Mouse (Mus musculus) T-cell, adult 2 months (primary cell): ENCODE data around the gene Ugp2.

Experiments
- DNase-seq: peaks from one replicate; pipeline ENCODE4 v3.0.0; 2022; ENCODE audit warnings: low spot score

The Ugp2 gene

DNA sequence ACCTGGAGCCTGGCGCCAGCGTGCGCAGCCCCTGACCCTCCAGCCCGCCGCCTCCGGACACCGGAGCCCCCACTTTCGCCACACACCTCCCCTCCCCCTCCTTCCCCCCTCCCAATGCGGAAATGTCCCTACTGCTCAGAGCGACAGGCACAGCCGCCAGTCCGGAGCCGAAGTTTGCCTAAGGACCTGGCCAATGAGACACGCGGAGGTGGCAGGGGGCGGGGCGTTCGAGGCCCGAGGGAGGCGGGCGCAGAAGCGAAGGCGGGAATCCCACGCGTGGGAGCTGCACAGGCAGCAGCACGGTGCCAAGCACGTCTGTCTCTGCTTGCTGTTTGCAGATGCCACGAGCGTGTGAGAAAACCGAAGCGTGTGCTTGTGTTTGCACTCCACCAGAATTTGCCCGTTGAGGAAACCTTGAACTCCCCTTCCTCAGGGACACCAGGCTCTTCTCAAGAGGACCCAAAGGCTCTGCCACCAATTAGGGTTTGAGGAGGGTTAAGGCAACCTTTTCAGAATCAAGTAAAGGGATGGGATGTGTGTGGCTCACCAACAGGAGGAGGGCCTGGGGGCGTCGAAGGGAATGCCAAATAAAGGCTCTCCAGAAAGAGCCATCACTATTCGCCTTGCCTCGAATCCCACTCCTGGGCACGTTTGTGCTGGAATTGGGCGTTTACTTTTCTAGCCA, at the start of gene Ugp2:
Ugp2 (minus strand) TSS at position 80 of the 685 bp plus-strand sequence.
- DNase-seq, result peak; percentile 93

DNA sequence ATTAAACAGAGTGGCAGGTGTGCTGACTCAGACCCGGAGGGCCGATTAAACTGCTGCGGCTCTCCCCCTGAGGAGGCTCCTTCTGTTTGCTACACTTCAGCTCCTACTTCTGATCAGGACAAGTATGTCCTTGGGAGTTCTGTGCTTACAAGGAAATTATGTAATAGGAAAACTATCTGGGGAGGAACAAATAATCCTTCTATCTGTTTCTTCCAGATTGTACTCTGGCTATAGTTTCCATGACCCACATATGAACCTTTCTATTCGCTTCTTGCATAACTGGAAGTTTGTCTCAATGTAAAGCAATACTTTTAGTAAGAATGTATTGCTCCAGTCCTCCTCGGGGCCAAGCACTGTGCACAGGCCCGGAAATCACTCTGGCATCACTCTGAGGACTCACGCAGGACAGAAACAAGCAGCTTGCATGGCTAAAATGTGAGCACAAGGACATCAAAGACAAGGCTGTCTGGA, 43.9 kb upstream of the Ugp2 start:
- DNase-seq, result peak; percentile 0

DNA sequence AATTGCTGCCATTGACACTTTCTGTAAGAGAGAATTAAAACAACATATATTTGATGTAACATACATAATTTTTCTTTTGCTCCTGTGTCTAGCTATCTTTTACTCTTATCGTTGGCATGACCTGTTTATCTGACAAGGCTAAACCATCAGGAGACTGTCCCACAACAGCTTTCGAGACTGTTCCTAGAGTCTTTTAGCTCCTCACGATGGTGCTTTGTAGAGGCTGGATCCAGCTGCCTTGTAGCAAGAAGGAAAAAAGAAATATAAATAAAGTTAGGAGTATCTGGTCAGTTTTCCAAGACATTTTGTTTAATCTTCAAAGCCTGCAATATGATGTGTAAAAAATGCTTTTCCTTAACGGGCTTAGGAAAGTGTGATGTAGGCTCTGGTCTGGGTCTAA, 35.7 kb upstream of the Ugp2 start:
- no peak for DNase-seq

DNA sequence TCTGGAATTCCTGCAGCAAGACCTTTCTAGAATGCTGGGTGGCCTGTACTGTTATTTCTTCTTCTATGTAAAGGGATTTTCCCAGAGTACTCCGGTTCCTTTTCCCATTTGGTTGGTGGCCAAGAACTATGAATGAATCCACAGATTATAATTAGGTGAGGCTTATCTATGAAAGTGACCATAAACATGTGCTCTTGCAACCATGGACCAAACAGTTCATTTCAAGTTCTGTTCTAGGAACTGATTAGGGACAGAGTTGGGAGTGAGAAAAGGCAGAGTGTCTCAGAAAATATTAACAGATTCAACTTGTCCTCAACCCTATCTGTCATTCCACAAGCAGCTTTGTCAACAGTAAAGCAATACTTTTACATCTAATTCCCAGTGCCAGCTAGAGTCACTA, 35.1 kb upstream of the Ugp2 start:
- DNase-seq, result no peak

DNA sequence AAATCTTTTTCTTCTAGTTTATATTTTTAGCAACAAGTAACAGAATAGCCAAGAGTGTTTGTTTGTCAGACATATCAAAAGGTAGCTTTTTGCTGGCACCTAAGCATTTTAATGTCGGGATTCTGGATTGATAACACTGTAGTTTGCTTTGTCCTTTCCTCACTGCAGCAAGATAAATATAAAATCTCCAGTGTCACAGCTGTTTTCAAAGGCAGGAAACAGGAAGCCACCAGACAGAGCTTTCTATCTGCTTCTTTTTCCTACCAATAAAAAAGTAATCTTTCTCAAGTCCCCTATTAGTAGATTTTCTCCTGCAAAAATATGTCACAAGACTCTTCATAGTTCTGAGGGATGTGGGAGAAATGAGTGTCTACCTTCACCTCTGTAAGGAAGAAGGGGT, 32.9 kb upstream of the Ugp2 start:
- DNase-seq, result peak; percentile 3

DNA sequence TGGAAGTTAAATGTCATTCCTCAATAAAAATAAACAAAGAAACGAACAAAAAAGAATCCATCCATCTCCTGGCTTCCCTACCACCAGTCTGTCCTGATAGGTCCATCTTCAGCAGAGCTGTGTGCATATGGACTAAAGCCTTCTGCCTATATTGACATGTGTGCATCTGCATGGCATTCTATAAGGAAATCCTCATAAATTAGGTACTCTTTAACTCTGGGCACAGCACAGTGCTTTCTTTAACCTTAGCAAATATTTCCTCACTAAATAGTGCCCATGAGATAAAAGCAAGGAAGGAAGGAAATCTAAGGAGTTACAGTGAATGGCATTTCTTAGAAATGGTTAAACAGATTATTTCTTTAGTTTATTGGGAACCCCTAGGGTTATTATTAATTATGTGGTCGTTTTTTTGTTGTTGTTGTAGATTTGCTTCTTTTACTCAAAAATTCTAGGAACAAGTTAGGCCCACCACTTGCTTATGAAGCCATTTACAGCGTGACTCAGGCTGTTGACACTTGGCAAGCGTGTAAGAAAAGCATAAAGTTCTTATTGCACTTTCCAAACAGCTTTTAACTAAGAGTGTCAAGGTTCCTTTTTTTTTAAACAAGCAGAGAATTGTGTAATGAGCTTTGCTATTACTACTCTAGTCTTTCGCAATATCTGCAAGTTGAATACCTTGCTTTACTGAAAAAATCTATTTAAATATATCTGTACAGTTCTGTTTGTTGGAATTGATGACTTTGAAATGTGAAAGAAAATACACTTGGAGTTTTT, 31.7 kb upstream of the Ugp2 start:
- no peak for DNase-seq

DNA sequence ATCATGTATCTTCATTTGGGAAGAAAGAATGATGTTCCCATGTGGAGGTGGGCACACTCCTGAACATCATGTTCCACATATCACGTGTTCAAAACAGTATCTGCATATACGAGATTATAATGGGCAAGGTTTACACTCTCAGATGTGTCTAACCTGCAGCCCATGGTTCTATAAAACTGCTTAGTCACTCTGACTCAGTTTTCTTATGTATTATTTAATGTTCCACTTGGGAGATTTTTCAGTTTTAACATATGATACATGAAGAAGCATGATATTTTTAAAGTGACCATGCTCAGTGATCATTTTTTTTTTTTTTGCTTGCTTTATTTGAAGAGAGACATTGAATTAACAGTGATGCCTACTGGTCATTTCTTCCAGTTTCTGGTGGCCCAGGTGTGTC, 30.2 kb upstream of the Ugp2 start:
- no peak for DNase-seq

DNA sequence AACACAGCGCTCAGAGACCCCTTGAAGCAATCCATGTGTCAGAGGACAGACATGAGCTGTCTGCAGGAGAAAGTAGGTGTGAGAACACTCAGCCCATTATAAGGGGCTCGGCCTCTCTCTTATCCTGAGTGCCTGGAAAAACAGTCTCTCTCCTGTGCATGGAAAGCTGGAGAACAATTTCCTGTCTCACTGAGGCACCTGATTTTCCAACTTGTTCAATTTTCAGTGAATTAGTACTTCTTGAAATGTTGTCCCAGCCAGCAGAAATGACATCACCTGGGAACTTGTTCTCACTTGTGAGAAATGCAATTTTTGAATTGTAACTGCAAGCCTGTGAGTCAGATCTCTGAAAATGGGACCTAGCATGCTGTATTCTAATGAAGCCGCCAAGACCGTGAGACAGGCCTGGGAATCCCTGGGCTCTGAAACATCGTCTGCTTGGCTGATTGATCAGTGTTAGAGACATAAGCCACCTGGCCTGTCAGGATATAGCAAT, 28.2 kb upstream of the Ugp2 start:
- DNase-seq, result no peak

DNA sequence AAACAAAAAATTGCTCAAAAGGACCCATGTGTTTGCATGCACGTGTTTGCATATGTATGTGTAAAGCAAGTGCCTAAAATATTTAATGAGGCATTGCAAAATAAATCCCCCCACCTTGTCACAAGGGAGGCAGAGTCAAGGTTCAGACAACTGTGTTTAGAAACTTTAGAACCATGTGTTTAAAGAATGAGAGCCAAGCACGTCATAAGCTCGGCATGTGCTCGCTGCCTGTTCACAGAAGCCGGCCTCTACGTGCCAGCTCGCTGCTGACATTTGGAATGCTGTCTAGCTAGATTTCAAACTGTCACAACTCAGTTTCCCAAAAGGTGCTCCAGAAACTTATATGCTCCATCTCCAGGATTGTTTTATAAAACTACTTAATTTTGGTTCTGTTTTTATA, 27.5 kb upstream of the Ugp2 start:
- DNase-seq, result no peak

DNA sequence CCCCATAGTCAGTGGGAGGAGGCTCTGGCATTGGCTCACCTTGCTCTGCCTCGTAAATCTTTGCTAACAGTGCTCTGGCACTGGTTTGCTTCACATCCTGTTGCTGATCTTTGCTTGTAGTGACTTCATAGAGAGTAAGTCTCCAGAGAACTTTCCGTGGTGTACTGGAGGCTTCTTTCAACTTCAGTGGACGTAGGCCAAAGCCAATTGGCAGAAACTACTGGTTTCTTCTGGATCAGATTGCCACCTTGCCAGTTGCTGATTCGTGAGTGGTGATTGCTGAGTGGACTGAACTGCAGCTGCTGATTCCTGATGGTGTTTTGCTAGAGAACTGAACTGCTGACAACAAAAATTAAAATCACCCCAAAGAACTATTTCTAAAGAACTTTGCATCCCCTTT, 15.8 kb upstream of the Ugp2 start:
- no peak for DNase-seq

DNA sequence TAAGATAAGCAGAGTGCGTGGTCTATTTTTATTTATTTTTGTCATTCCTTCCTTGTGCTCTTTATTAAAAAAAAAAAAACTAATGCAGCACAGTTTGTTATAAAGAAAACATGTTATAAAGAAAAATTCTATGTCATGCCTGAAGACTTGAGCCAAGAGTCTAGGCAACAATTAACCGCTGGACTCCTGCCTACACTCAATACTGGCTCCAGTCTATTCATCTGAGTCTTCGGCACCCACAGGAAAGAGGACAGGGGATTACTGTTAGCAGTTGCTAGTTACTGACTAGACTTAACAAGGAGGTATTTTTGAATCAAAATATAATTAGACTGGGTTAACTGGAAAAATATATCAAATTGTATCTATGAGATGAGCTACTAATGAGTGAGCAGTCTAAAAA, 3.1 kb upstream of the Ugp2 start:
- DNase-seq, result no peak

DNA sequence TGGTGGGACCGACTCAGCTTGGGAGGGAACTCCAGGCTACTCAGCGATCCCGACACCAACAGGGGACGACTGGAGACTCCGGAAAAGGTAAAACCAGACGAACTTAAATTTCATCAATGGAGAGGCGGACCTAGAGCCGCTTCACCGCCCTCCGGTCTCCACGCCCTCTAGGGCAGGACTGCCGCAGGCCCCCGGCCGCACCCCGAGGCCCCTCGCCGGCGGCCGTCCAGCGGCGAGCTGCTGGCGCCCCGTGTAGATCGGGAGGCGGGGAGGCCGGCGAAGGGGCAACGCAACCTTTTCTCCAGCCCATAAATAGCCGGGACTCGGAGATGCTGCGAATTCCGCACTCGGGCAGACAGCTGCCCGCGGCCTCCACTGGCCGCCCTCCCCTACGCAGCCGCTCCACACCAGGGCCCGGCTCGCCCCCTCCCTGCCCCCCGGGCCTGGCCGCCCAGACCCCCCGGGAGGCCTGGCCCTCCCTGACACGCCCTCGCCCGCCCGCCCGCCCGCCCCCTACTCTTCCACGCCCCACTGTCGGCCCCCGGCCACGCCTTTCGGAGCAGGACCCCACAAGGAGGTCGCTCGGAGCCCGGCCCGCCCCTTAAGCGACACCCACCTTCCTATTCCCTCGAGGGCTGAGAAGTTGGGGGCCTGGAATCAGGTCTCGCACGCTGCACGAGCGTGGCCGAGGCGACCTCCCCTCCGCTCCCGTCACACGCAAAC, 441 bp downstream of the Ugp2 start:
- DNase-seq, result peak; percentile 39

DNA sequence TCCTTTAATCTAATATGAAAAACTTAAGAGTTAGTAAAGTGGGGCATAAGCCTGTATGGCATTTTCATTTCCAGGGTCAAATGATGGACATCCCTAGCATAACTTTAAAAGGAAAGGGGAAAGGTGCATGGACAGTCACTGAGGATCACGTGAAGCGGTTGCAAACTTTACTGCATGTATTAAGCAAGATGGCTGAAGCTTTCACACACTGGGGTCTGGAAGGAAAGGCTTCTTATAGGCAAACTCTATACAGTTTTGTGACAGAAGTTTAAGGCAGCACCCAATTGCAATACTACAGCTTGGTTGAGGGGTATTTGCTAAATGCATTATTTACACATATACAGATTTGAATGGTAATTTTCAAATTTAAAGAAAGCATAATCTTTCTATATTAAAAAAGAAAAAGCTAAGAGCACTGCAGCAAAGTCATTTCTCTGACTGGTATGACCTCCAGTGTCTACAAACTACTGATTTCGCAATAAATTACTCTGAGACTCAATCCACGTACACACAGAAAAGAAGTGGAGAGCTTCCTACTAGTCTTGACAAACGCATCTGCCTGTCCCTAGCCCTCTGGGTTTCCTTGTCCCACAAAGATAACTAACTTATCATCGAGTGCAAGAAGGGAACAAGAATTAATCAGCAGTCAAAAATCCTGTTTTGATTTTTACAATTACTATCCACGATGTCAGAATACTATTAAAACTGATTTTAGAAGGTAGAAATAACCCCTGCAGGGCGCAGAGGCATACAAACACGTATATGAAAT, 1.6 kb downstream of the Ugp2 start:
- DNase-seq, result no peak

DNA sequence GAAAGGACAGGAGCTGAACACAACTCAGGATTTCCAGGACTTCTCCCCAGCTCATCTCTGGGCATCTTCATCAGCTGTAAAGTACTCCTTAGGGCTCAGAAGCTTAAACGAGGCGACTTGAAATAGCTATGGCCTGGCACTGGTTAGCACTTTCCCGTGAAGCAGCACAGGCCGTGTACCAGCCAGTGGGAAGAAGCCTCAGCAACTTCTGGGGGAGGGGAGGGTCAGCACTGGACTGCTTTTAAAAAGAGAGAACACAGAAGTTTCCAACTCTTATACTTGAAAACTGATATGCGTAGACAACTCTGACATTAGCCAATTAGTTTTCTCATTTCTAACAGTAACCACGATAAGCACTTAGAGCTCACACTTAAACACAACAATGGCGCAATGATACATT, 2.5 kb downstream of the Ugp2 start:
- no peak for DNase-seq

DNA sequence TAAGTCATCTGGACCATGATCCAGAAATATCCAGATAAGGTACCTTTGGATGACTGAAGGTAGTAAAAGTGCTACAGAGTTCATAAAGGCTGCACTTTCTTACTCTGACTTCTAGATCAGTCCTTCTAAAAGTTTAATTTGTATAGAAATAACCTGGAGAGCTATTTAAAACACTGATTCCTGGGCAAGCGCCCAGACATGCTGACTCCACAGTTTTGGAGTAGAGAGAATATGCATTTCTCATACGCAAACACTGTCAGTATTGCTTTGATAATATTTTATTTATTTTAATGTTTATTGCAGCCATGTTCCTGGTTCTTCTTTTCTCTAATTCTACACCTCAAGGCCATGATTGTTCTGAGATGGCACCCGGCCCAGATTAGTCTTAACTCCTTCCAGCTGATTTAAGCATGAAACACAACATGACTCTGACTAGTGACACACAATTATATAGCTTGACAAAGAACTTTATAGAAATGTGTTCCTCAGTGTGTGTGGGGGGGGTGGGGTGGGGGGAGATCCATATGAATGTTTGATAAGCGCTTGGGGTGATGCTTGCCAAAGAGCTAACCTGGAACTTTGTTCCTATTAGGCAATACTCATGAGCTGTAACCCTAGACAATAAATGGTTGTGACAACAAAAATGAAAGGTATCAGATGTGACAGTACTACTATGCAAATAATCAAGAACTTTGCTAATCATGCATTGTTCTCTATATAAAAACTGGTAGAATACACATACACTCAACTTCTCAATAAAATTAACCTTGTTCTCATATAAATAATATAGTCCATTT, 7.7 kb downstream of the Ugp2 start:
- no peak for DNase-seq

DNA sequence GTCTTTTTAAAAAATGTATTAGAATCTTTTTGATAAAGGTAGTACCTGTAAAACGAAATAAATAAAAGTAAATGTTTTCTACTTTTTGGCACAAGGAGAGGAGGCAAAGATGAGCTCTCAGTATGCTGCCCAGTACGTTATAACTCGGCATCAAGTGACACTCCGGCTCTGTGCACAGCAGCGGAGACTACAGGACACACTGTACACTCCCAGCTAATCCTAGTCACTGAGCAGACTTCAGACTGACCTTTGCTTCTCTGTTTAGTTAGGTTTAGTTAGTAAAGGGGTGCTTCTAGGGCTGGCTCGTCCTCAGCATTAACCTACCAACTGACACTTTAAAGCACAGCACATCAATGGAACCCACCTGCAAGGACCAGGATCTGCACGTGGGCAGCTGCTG, 19.7 kb downstream of the Ugp2 start:
- no peak for DNase-seq

DNA sequence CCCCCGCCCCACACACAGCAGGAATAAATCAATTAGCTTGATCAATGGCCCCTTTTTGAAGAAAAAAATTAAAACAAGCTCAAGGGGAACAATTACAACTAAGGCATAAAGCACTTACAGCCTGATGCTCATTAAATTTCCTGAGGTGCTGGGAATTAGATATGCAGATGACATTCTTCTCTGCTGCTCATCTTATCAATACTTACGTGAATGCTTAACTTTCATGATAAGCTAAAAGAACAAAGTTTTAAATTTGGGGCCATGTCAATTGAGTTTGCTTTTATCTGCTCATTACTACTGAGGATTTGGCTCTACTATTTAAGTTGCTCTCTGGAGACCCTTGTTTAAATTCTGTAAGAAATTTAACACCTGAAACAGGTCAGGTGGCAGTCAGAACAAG, 22.1 kb downstream of the Ugp2 start:
- DNase-seq, result no peak

DNA sequence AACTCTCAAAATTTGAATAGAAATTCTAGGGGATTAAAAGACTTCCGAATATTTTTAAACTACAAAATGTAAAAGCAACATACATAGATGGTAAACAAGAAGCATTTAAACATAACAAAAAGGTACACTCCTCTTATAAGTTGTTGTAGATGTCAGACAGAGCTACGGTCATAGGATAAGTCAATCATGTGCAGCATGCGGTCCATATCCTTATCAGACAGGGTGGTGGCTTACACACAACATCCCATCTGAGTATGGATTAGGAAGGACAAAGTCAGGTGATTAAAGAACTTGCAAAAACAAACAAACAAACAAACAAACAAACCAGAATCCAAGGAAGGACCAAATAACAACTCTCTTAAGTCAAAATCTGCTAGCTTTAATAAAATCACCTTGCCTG, 25.0 kb downstream of the Ugp2 start:
- DNase-seq, result no peak

DNA sequence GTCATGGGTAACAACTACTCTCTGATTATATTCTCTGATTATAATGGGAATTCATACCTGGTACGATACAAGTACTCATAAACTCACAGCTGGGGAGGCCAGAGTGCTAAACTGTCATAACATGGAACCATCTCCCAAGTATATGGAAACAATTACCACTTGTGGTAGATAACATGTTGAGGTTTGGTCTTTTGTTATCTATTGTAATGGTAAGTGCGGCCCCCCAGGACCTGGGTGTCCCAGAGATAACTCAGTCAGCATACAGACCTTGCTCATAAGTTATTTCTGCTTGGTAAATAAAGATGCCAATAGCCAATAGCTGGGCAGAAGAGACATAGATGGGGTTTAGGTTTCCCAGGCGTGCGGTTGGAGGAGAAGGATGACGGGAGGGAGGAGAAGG, 27.5 kb downstream of the Ugp2 start:
- no peak for DNase-seq

DNA sequence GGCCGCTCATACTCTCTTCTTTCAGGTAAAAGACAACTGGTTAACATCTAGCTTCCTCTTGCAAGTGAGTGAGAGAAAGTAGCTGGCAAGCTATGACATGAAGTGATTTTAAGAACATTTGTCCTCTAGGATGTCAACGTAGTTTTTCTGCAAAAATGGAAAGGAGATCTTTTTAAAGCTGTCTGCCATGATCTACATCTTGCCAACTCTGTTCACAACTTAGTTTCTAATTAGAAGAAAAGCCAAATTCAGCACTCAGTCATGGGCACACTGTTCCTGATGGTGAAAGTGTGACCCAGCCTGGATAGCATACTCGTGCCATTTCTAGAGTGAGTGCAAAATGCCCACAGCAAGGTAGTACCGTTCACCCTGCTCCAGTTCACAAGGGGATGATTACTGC, 31.9 kb downstream of the Ugp2 start:
- no peak for DNase-seq

DNA sequence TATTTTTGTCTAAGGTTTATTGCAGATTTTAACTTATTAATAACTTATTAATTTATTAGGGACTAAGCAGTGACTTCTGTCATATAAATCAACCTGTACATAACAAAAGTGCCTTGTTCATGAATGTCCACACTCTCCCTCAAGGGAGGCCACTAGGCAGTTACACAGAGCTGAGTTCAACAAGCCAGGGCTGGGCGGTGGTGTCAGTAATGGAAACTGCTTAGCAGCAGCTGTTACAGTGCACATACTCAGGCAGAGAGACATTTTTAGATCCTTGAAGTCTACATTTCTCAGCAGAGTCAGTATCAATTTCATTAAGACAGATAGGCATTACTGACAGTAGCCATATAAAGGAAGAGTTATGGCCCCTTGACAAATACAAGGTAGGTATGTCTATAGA, 33.1 kb downstream of the Ugp2 start:
- no peak for DNase-seq
